Mouse (Mus musculus) liver, adult 2 months (tissue): ENCODE results near the gene Cenpu.

Experiments
- CTCF ChIP-seq: fragments of 200-500 bp; IDR thresholded peaks from 2 replicates; pipeline ENCODE4 v1.5.1; 2011; ENCODE audit warnings: low read depth, low read length, control low read depth
- POLR2A ChIP-seq: fragments of 200-500 bp; IDR thresholded peaks from 2 replicates; pipeline ENCODE4 v1.6.1; 2011; ENCODE audit warnings: low read length, control low read depth; ENCODE audit not compliant: insufficient read depth; ENCODE audit errors: extremely low read depth

- TF ChIP-seq POLR2A (no peak), CTCF (no peak)
Measured at GRCm38 (mm10) chr8:46628645-46629044, 76.8 kb downstream of the Cenpu start.
